Mouse (Mus musculus): ENCODE results near the gene Zfp704. TPM values are rescaled to one million over a fixed set of nuclear protein-coding genes. Genes with fewer than 3 reads are reported as not detected.

The Zfp704 gene
- polyA plus RNA-seq, 1 experiment from 2014 or later = 9.5 TPM

- no peak overlapping the region for H3K4me2 ChIP-seq (ENCODE audit: low read depth, low read length)
- no peaks in the 10 kb centered on the region for H3K36me3 ChIP-seq (ENCODE audit: control insufficient read depth, insufficient read depth, low read length)
- no peaks in the 10 kb centered on the region for H3K27me3 ChIP-seq (ENCODE audit: control insufficient read depth, insufficient read depth, low read length)
- no peaks in the 10 kb centered on the region for H3K9me3 ChIP-seq (replicated peaks; ENCODE audit: control insufficient read depth, low read length)
- peaks cover 12% of the 10 kb centered on the region; the same call in 1 of the 2 replicates for H3K4me1 ChIP-seq (ENCODE audit: control insufficient read depth, insufficient read depth, low read length)
- ATAC-seq (ENCODE audit: insufficient read depth, low FRiP score) = no peak
- H3K9ac ChIP-seq (ENCODE audit: low read length) = no peak overlapping the region
- H3K4me3 ChIP-seq (replicated peaks; ENCODE audit: low read length) = no peak overlapping the region
- WGBS = 55% methylated on average over 12 of the region's 12 CpGs
- H3K27ac ChIP-seq (ENCODE audit: low read length) = no peak overlapping the region
These were observed 4.8 kb upstream of the Zfp704 start for GRCm38 (mm10) chr3:9614676-9615075.

- Histone ChIP-seq H3K9ac (ENCODE audit: low read length) (no peak overlapping the region), H3K36me3 (ENCODE audit: control insufficient read depth, insufficient read depth, low read length) (no peaks in the 10 kb centered on the region), H3K27me3 (ENCODE audit: control insufficient read depth, insufficient read depth, low read length) (no peaks in the 10 kb centered on the region), H3K4me2 (ENCODE audit: low read depth, low read length) (no peak overlapping the region), H3K4me3 (replicated peaks; ENCODE audit: low read length) (no peak overlapping the region), H3K4me1 (ENCODE audit: control insufficient read depth, insufficient read depth, low read length) (peaks cover 12% of the 10 kb centered on the region; the same call in 1 of the 2 replicates), H3K9me3 (replicated peaks; ENCODE audit: control insufficient read depth, low read length) (no peaks in the 10 kb centered on the region), H3K27ac (ENCODE audit: low read length) (no peak overlapping the region)
- no peak for ATAC-seq (ENCODE audit: insufficient read depth, low FRiP score)
- 73% methylated on average over 8 of the region's 8 CpGs for WGBS
These were observed 4.1 kb upstream of the Zfp704 start for GRCm38 (mm10) chr3:9614011-9614410.

- H3K4me2 ChIP-seq (ENCODE audit: low read depth, low read length) = no peak overlapping the region
- H3K9ac ChIP-seq (ENCODE audit: low read length) = no peak overlapping the region
- WGBS = 51% methylated on average over 4 of the region's 4 CpGs
- H3K36me3 ChIP-seq (ENCODE audit: control insufficient read depth, insufficient read depth, low read length) = no peaks in the 10 kb centered on the region
- H3K4me1 ChIP-seq (ENCODE audit: control insufficient read depth, insufficient read depth, low read length) = peaks cover 19% of the 10 kb centered on the region
- H3K27ac ChIP-seq (ENCODE audit: low read length) = no peak overlapping the region
- H3K4me3 ChIP-seq (replicated peaks; ENCODE audit: low read length) = no peak overlapping the region
- no peak for ATAC-seq (ENCODE audit: insufficient read depth, low FRiP score)
- no peaks in the 10 kb centered on the region for H3K9me3 ChIP-seq (replicated peaks; ENCODE audit: control insufficient read depth, low read length)
- H3K27me3 ChIP-seq (ENCODE audit: control insufficient read depth, insufficient read depth, low read length) = no peaks in the 10 kb centered on the region
These were observed 1.3 kb upstream of the Zfp704 start for GRCm38 (mm10) chr3:9611226-9611625.

GRCm38 (mm10) chr3:9610426-9610825 lies 541 bp upstream of the Zfp704 start:
- ATAC-seq (ENCODE audit: insufficient read depth, low FRiP score) = no peak; the same call in none of the 2 replicates
- Histone ChIP-seq H3K27me3 (ENCODE audit: control insufficient read depth, insufficient read depth, low read length) (no peaks in the 10 kb centered on the region), H3K9me3 (replicated peaks; ENCODE audit: control insufficient read depth, low read length) (no peaks in the 10 kb centered on the region), H3K36me3 (ENCODE audit: control insufficient read depth, insufficient read depth, low read length) (no peaks in the 10 kb centered on the region), H3K9ac (ENCODE audit: low read length) (peak overlapping the region; percentile 97; the same call in 1 of the 2 replicates), H3K4me1 (ENCODE audit: control insufficient read depth, insufficient read depth, low read length) (peaks cover 27% of the 10 kb centered on the region), H3K4me3 (replicated peaks; ENCODE audit: low read length) (no peak overlapping the region; the same call in 1 of the 2 replicates), H3K4me2 (ENCODE audit: low read depth, low read length) (peak overlapping the region; percentile 64), H3K27ac (ENCODE audit: low read length) (peak overlapping the region; percentile 95)
- WGBS = 76% methylated on average over 2 of the region's 2 CpGs

DNA sequence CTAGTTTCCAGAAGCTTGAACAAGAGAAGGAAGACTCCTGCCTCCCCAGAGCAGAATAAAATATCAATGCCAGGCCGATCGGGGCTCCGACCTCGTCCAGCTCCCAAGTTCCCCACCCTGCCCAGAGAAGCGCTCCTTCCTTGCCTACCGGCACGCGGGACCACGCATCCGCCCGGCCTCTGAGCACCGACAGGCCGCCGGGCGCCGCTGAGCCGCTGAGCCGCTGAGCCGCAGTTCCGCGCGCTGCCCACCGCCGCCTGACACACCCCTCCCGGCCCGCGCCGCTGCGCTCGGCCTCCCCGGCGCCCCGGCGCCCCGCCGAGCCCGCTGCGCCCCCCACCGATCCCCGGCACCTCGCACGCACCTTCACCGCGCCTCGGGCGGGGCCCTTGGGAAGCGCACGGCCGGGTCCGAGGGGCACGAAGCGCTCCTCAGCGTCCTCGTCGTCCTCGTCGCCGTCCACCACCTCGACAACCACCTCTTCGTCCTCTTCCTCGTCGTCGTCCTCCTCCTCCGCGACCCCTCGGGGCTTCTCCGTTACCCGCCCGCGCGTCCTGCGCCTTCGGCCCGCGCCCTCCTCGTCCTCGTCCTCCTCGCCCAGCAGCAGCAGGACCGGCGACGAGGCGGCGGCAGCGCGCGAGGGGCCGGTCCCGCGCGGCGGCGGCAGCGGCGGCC lies 842 bp downstream of the Zfp704 start:
- no peaks in the 10 kb centered on the region for H3K27me3 ChIP-seq (ENCODE audit: control insufficient read depth, insufficient read depth, low read length)
- H3K9me3 ChIP-seq (replicated peaks; ENCODE audit: control insufficient read depth, low read length) = no peaks in the 10 kb centered on the region
- H3K4me1 ChIP-seq (ENCODE audit: control insufficient read depth, insufficient read depth, low read length) = peaks cover 35% of the 10 kb centered on the region
- WGBS = under 1% methylated on average over 83 of the region's 94 CpGs
- H3K36me3 ChIP-seq (ENCODE audit: control insufficient read depth, insufficient read depth, low read length) = no peaks in the 10 kb centered on the region
- H3K4me3 ChIP-seq (replicated peaks; ENCODE audit: low read length) = peak overlapping the region; percentile 88
- ATAC-seq (ENCODE audit: insufficient read depth, low FRiP score) = peak; percentile 15; the same call in 1 of the 2 replicates
- peak overlapping the region; percentile 97 for H3K9ac ChIP-seq (ENCODE audit: low read length)
- H3K27ac ChIP-seq (ENCODE audit: low read length) = peak overlapping the region; percentile 95
- H3K4me2 ChIP-seq (ENCODE audit: low read depth, low read length) = peak overlapping the region; percentile 64

DNA sequence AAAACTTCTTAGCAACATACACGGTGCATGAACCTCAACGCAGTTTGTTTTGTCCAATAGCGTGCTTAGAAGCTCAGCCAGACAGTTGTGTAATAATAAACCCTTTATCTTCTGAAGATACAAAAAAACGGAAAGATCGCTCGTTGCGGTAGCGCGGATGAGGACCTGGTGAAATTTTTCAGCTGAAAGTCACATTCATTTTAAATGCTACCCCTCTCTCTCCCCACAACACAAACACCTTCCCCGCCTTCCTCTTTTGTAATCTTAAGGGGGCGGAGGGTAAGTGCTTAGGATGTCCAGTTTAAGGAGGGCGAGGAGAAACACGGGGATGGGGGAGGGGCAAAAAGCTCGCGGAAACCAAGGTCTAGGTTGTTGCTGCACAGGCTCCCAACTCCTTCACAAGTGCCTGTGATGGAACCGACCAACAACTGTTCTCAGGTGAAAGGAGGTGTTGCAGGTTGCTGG lies 1.4 kb downstream of the Zfp704 start:
- 1% methylated on average over 16 of the region's 16 CpGs for WGBS
- H3K27ac ChIP-seq (ENCODE audit: low read length) = peak overlapping the region; percentile 95
- ATAC-seq (ENCODE audit: insufficient read depth, low FRiP score) = no peak

GRCm38 (mm10) chr3:9607686-9608085 lies 2.2 kb downstream of the Zfp704 start:
- H3K4me3 ChIP-seq (replicated peaks; ENCODE audit: low read length) = no peak overlapping the region
- no peaks in the 10 kb centered on the region for H3K27me3 ChIP-seq (ENCODE audit: control insufficient read depth, insufficient read depth, low read length)
- H3K36me3 ChIP-seq (ENCODE audit: control insufficient read depth, insufficient read depth, low read length) = no peaks in the 10 kb centered on the region
- peaks cover 41% of the 10 kb centered on the region for H3K4me1 ChIP-seq (ENCODE audit: control insufficient read depth, insufficient read depth, low read length)
- no peaks in the 10 kb centered on the region for H3K9me3 ChIP-seq (replicated peaks; ENCODE audit: control insufficient read depth, low read length)
- H3K9ac ChIP-seq (ENCODE audit: low read length) = no peak overlapping the region
- no peak overlapping the region for H3K27ac ChIP-seq (ENCODE audit: low read length)
- ATAC-seq (ENCODE audit: insufficient read depth, low FRiP score) = no peak
- peak overlapping the region; percentile 64; the same call in 1 of the 2 replicates for H3K4me2 ChIP-seq (ENCODE audit: low read depth, low read length)
- WGBS = 44% methylated on average over 5 of the region's 5 CpGs

More for the DNA sequence above, 1.4 kb downstream of the Zfp704 start:
- peak overlapping the region; percentile 88 for H3K4me3 ChIP-seq (replicated peaks; ENCODE audit: low read length)
- peaks cover 41% of the 10 kb centered on the region for H3K4me1 ChIP-seq (ENCODE audit: control insufficient read depth, insufficient read depth, low read length)
- H3K27me3 ChIP-seq (ENCODE audit: control insufficient read depth, insufficient read depth, low read length) = no peaks in the 10 kb centered on the region
- peak overlapping the region; percentile 64 for H3K4me2 ChIP-seq (ENCODE audit: low read depth, low read length)
- H3K9ac ChIP-seq (ENCODE audit: low read length) = peak overlapping the region; percentile 97
- no peaks in the 10 kb centered on the region for H3K36me3 ChIP-seq (ENCODE audit: control insufficient read depth, insufficient read depth, low read length)
- H3K9me3 ChIP-seq (replicated peaks; ENCODE audit: control insufficient read depth, low read length) = no peaks in the 10 kb centered on the region

DNA sequence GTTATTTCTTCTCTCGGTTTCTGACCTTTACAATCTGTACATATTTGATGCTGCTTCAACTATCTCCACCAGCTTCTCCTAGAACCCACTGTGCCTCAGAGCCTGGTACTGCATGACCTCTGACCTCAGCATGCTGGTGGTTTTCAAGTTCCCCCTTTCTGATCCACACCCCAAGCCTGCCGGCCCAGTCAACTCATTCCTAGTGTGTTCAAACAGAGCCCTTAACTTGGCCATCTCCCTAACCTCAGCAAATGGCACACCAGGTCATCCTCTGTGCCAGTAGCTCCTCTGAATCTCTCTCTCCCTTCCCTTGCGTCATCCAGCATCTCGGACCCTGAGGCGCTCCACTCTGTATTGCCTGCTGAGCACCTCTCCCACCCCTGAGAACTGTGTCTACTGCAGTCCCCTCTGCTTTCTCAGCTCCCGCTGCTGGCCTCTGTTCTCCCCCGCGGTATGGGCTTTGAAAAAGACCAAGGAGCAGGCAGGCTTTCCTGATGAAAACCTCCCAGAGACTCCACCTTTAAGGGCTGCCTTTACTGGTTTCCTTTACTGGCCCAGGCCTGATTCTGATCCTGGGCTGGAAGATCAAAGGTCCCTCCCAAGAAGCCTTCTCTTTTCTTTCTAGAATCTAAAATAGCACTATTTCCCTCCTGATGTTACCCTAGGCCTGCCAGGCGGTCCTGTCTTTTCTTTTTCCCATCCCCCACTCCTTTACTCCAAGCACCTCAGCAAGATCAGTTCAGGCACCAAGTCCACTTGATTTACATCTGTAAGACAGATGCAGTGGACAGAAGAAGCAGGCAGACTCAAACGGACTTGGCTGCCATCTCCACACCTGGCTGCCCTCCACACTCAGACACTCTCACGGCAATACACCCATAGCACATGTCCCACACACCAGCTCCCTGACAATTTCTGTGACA lies 3.8 kb downstream of the Zfp704 start:
- 58% methylated on average over 11 of the region's 11 CpGs for WGBS
- H3K9ac ChIP-seq (ENCODE audit: low read length) = 0 out of 2 replicates have a peak overlapping the region, but pooled peaks have one; percentile 4

DNA sequence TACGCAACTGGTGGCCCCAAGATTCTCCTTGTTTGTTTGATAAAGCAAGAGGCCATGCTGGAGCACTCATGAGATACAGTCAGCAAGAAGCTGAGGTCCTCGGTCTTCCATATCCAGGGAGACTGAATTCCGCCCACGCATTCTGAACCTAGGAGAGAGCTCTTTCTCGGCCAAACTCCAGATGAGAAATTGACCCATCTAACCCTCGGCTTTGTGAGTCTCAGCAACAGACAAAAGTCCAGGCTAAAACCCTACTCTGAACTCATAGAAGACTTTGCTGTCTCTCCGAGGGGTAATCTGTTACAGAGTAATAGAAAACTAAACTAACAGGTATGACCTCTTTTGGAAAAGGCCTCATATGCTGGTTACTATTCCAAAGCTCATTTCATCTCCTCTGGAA lies 4.9 kb downstream of the Zfp704 start:
- ATAC-seq (ENCODE audit: insufficient read depth, low FRiP score) = no peak
- no peaks in the 10 kb centered on the region for H3K36me3 ChIP-seq (ENCODE audit: control insufficient read depth, insufficient read depth, low read length)
- H3K4me2 ChIP-seq (ENCODE audit: low read depth, low read length) = no peak overlapping the region
- no peak overlapping the region for H3K27ac ChIP-seq (ENCODE audit: low read length)
- no peaks in the 10 kb centered on the region for H3K27me3 ChIP-seq (ENCODE audit: control insufficient read depth, insufficient read depth, low read length)
- H3K4me3 ChIP-seq (replicated peaks; ENCODE audit: low read length) = no peak overlapping the region
- no peak overlapping the region for H3K9ac ChIP-seq (ENCODE audit: low read length)
- peaks cover 34% of the 10 kb centered on the region for H3K4me1 ChIP-seq (ENCODE audit: control insufficient read depth, insufficient read depth, low read length)
- 77% methylated on average over 7 of the region's 7 CpGs for WGBS
- no peaks in the 10 kb centered on the region for H3K9me3 ChIP-seq (replicated peaks; ENCODE audit: control insufficient read depth, low read length)

More for the DNA sequence above, 3.8 kb downstream of the Zfp704 start:
- H3K9me3 ChIP-seq (replicated peaks; ENCODE audit: control insufficient read depth, low read length) = no peaks in the 10 kb centered on the region
- no peak for ATAC-seq (ENCODE audit: insufficient read depth, low FRiP score)
- H3K27me3 ChIP-seq (ENCODE audit: control insufficient read depth, insufficient read depth, low read length) = no peaks in the 10 kb centered on the region
- no peak overlapping the region for H3K27ac ChIP-seq (ENCODE audit: low read length)
- H3K4me1 ChIP-seq (ENCODE audit: control insufficient read depth, insufficient read depth, low read length) = peaks cover 38% of the 10 kb centered on the region
- no peaks in the 10 kb centered on the region for H3K36me3 ChIP-seq (ENCODE audit: control insufficient read depth, insufficient read depth, low read length)
- H3K4me2 ChIP-seq (ENCODE audit: low read depth, low read length) = no peak overlapping the region
- no peak overlapping the region for H3K4me3 ChIP-seq (replicated peaks; ENCODE audit: low read length)

Data from stomach, embryonic 16.5 days (tissue).